Mouse (Mus musculus) erythroblast, adult 5-6 weeks (primary cell): ENCODE results near the gene Ngfr. TPM values are rescaled to one million over a fixed set of nuclear protein-coding genes. Genes with fewer than 3 reads are reported as not detected.
"Not testable (repeated sequence)": the region's sequence is repeated elsewhere in the genome, so short reads cannot be mapped to it uniquely, and the experiment has no call there.

ENCODE experiments used
- ATAC-seq: replicated peaks from 2 replicates; pipeline ENCODE4 v1.8.0; 2016; ENCODE audit warnings: moderate number of reproducible peaks, mild to moderate bottlenecking, moderate TSS enrichment, inconsistent platforms; ENCODE audit not compliant: poor library complexity, low FRiP score, severe bottlenecking
- total RNA-seq, 2 experiments: library from RNA; stranded (forward) in 1 of 2; stranded (reverse) in 1 of 2; fragments of 150-400 nt in 1 of 2; fragments of 200-764, 138-1000 nt in 1 of 2; gene quantifications; 2 replicates each; pipeline versions ENCODE4 v1.2.3 to v1.2.4; 2015 to 2017; ENCODE audit warnings: low replicate concordance in 2 of 2

Ngfr gene
- total RNA-seq (2015; ENCODE audit: low replicate concordance) (not detected in 2 replicates), total RNA-seq (2017; ENCODE audit: low replicate concordance) (not detected in 2 replicates)

GRCm38 (mm10) chr11:95587423-95587951 is at the start of gene Ngfr:
Gene Ngfr, minus strand, starts transcription at chr11:95587735.
- ATAC-seq = no peak

GRCm38 (mm10) chr11:95635030-95635429 is 47.5 kb upstream of the Ngfr start:
- ATAC-seq = no peak

- no peak for ATAC-seq
Observed at GRCm38 (mm10) chr11:95633512-95634000, 46.0 kb upstream of the Ngfr start.

- no peak for ATAC-seq
Observed at GRCm38 (mm10) chr11:95632474-95632873, 44.9 kb upstream of the Ngfr start.

- no peak for ATAC-seq
Observed at GRCm38 (mm10) chr11:95631301-95631700, 43.8 kb upstream of the Ngfr start.

DNA sequence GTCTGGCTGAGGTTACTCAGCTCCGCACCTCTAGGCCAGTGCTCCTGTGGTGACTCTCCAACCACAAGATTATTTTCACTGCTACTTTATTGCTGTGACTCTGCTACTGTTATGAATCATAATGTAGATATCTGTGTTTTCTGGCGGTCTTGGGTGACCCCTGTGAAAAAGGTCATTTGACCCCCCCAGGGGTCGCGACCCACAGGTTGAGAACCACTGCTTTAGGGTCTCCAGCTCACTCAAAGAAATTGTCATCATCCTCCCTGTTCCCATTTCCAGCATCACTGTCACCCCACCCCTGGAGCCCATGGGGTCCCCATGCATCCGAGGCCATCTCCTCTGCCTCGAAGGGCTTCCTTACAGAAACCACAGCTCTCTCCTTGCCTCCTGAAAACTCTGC is 43.0 kb upstream of the Ngfr start:
- no peak for ATAC-seq

- ATAC-seq = no peak
Observed at GRCm38 (mm10) chr11:95622426-95622825, 34.9 kb upstream of the Ngfr start.

DNA sequence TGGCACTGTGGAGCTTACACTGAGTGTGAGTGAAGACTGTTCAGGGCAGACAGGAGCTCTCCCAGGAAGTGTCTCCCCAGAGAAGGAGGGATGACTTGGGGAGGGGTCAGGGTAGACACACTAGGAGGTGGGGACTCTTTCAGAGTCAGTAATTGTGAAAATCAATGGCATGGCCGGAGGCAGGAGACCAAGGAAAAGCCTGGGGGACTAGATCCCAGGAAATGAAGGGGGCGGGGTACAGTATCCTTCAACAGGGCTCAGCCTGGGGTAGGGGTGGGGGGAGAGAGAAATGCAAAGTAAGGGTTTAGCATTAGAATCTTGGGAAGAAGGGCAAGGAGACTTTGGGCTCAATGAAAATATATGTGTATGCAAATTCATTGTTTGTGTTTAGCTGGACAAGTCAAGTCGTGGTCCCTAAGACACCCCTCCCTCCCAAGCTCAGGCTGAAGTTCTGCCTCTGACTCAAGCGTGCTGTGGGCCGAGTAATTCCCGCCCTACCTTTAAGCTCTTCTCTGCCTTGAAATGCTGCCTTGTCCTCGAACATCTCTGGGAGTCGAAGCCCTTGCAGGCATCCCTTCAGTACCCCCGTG is 34.1 kb upstream of the Ngfr start:
- no peak for ATAC-seq

DNA sequence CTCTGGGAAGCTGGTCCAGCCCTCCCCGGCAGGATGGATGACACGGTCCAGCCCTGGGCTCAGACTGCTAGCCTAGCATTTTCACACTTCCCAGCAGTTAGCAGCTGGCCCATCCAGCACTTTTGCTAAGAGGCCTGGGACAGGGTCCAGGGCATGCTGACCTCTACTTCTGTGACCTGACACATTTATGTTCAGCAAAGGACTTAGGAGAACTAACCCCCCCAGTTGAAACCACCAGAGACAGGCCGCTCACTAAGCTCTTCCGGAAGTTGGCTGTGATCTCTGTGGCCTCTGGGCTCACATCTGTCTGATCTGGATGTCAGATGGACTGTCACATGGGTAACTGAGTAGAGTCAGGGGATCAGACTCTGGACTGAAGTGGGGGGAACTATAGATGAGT is 33.5 kb upstream of the Ngfr start:
- ATAC-seq = no peak

DNA sequence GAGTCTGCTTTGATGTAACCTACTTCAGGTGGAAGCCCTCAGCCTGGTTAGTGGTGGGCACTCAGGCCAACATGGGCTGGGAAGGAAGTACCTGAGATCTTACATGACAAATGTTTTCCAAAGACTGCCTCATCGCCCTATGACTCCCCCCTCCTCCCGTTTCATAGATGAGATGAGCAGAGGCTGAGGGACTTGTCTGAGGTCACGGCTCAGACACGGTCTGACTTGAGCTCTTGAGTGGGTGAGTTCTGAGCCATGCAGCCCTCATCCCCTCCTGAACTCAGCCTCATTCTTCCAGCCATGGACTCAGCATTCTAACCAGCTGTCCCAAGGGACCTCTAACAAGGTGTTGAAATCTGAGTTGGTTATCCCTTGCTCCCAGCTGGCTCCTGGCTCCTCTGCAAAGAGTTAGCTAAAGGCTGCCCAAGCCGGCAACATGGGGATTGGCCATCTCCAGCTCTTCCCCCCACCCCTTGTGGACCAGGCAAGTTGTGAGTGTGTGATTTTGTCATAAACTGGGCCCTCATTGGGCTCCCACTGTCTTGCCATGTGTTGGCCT is 32.4 kb upstream of the Ngfr start:
- ATAC-seq = no peak; the same call in 1 of the 2 replicates

DNA sequence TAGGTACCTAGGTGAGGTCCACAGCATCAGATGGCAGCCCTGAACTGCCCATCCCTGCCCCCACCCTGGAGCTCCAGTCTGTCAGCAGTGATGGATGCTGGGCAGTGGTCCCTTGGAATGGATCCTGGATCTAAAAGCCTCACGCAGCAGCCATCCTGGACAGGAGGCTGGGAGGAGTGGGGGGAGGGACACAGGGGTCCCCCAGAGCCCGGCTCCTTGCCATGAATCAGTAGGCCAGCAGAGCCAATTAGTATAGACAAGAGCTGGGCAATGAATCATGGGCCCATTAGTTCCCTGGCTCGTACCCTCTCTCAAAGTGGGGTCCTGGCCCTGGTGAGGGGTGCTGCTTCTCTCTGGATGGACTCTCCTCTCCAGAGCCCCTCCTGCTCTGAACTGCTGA is 31.5 kb upstream of the Ngfr start:
- ATAC-seq = no peak

GRCm38 (mm10) chr11:95617785-95618465 is 30.4 kb upstream of the Ngfr start:
- ATAC-seq = no peak

GRCm38 (mm10) chr11:95614739-95615138 is 27.2 kb upstream of the Ngfr start:
- no peak for ATAC-seq

- ATAC-seq = no peak
Observed at GRCm38 (mm10) chr11:95611283-95611682, 23.7 kb upstream of the Ngfr start.

DNA sequence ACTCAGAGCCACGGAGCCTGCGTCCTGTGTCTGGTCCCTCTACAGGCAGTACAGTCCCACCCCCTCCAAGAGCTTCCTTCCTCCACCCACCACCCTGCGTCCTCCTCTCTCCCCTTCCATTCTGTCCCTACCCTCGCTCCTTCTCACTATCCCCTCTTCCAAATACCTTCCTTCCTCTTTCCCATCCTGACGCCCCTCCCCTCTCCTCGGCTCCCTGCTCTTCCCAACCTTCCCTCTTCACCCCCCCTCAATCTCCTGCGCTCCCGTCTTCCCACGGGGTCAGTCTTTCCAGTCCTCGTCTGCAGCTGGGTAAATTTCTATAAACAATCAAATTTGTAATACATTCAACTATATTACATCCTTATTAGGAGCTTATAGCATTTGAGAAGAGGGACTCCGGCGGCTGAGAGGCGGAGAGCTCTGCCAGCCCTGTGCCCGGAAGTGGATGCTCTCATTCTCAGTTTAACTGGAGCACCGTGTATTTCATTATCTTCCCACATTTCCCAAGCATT is 22.9 kb upstream of the Ngfr start:
- ATAC-seq = no peak

DNA sequence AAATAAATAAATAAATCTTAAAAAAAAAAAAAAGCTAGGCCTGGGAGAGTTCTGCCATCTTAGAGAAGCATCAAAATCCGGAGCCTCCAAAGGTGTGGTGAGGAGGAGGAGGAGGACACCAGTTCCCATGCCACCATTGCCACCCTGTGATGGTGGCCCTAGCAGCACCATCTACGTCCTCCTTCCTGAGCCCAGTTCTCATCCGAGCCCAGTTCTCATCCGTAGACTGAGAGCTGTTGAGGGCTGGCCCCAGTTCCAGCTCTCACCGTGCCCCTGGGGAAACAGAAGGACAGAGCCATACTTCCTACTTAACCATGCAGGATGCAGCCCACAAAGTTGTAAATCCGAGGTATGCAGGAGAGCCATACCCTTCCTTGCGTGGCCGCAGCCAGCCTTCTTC is 22.4 kb upstream of the Ngfr start:
- no peak for ATAC-seq

- not testable (repeated sequence) for ATAC-seq
Observed at GRCm38 (mm10) chr11:95607286-95607685, 19.8 kb upstream of the Ngfr start.

GRCm38 (mm10) chr11:95598214-95599062 is 10.9 kb upstream of the Ngfr start:
- no peak for ATAC-seq

GRCm38 (mm10) chr11:95597741-95598140 is 10.2 kb upstream of the Ngfr start:
- ATAC-seq = no peak

DNA sequence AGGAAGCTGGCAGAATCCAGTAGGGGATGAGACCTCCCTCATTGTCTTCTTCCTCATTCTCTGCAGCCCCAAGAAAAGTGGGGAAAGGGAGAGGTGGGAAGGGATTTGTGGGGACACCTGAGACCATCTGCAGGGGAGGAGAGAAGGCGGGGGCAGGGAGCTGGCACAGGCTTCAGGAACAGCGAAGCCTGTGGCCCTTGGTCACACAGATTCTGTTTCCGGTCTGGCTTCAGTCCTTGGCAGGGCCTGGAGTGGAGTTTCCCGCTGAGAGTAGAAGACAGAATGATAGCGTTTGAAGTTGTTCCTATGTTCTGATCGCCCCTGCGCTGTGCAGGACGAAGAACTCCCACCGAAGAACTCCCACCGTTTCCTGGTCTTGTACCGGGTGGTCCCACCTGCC is 9.2 kb upstream of the Ngfr start:
- ATAC-seq = no peak
